Mouse (Mus musculus) urinary bladder, postnatal 25 days (tissue): Measurements from ENCODE around the gene St3gal4.

Source experiments
- DNase-seq: peaks from one replicate; pipeline ENCODE4 v3.0.0; 2022; ENCODE audit warnings: low spot score

The St3gal4 gene

GRCm38 (mm10) chr9:35004113-35004512 is 115.0 kb downstream of the St3gal4 start:
- DNase-seq = no peak

GRCm38 (mm10) chr9:34997880-34998865 is 120.9 kb downstream of the St3gal4 start:
- DNase-seq = no peak
